Mouse (Mus musculus): ENCODE results near the gene Pdia4. TPM values are rescaled to one million over a fixed set of nuclear protein-coding genes. Genes with fewer than 3 reads are reported as not detected.

Pdia4 gene
- polyA plus RNA-seq (2014; fragmentation: Illumina TruSeq; extraction: RNeasy Lipid Tissue Mini Kit (QIAGEN cat#74804)) = 179 TPM

GRCm38 (mm10) chr6:47813257-47813878 is at the start of gene Pdia4:
TSS of gene Pdia4 (minus strand) at chr6:47813430.

GRCm38 (mm10) chr6:47835482-47835983 is 22.3 kb upstream of the Pdia4 start, which contains the start of gene Zfp398:
TSS of gene Zfp398 (plus strand) at chr6:47835661.

GRCm38 (mm10) chr6:47830104-47831078 is 17.2 kb upstream of the Pdia4 start, which contains the start of gene Zfp786:
TSS of gene Zfp786 (minus strand) at chr6:47830867.

Other genes starting within 250 kb of the Pdia4 start
- 114 TPM for gene Ezh2, start 218.1 kb downstream of the Pdia4 start, polyA plus RNA-seq (2014; fragmentation: Illumina TruSeq; extraction: RNeasy Lipid Tissue Mini Kit (QIAGEN cat#74804))
- 3.8 TPM for gene Zfp786, start 17.4 kb upstream of the Pdia4 start, polyA plus RNA-seq (2014; fragmentation: Illumina TruSeq; extraction: RNeasy Lipid Tissue Mini Kit (QIAGEN cat#74804))
- gene Zfp398, start 22.2 kb upstream of the Pdia4 start, polyA plus RNA-seq (2014; fragmentation: Illumina TruSeq; extraction: RNeasy Lipid Tissue Mini Kit (QIAGEN cat#74804)) = 23.1 TPM
- 3.6 TPM for gene Zfp282, start 63.8 kb upstream of the Pdia4 start, polyA plus RNA-seq (2014; fragmentation: Illumina TruSeq; extraction: RNeasy Lipid Tissue Mini Kit (QIAGEN cat#74804))
- 10.9 TPM for gene Zfp212, start 107.0 kb upstream of the Pdia4 start, polyA plus RNA-seq (2014; fragmentation: Illumina TruSeq; extraction: RNeasy Lipid Tissue Mini Kit (QIAGEN cat#74804))
- gene Zfp956, start 140.0 kb upstream of the Pdia4 start, polyA plus RNA-seq (2014; fragmentation: Illumina TruSeq; extraction: RNeasy Lipid Tissue Mini Kit (QIAGEN cat#74804)) = 2.2 TPM
- 8.6 TPM for gene Zfp777, start 235.5 kb upstream of the Pdia4 start, polyA plus RNA-seq (2014; fragmentation: Illumina TruSeq; extraction: RNeasy Lipid Tissue Mini Kit (QIAGEN cat#74804))